Mouse (Mus musculus): ENCODE results near the gene Gm14391.

DNA sequence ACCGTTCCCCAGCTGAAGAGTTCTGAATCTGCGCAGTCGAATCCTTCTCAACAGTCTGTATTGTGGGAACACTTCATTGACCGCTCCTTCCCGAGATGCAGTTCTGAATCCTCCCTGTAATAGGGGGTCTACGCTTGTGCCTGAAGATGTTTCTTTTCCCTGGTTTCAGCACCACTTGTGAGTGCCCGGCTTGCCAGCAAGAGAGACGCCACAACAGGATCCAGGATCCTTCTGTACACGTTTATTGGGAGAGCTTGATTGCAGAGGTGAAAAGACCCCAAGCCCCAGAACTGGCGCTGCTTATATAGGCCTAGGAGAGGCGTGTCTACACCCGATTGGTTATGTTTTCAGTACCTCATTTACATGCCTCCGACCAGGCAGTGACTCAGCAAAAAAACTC lies 50.0 kb downstream of the Gm14391 start:
- TF ChIP-seq CTCF (IDR thresholded peaks at IDR 0.05; ENCODE audit: extremely low read depth, insufficient read depth, insufficient read length, insufficient replicate concordance) (no peak), POLR2A (IDR thresholded peaks at IDR 0.05; ENCODE audit: low read depth, low read length) (no peak)
